ENCODE assay signal across 19 mouse cellular contexts in genomic region chr16:96613275-96613674, GRCm38 (mm10).
"Had no signal": no experiment of that assay in that cellular context is flagged by ENCODE, and none has a peak within 500 bp of the region (broad histone marks: within the 10 kb centered on the region; RNA-seq: fewer than 3 reads in every experiment).

No protein-coding gene starts in this region.

- H3K36me3 ChIP-seq: midbrain, embryonic 10.5 days had no signal

- H3K9ac ChIP-seq: lung, embryonic 14.5 days; midbrain, embryonic 12.5 days; neural tube, embryonic 13.5 days; neural tube, embryonic 15.5 days had no signal

- H3K9me3 ChIP-seq: midbrain, embryonic 10.5 days; midbrain, embryonic 12.5 days; neural tube, embryonic 13.5 days; neural tube, embryonic 15.5 days had no signal

- H3K4me2 ChIP-seq: lung, embryonic 14.5 days; midbrain, embryonic 12.5 days; neural tube, embryonic 13.5 days; neural tube, embryonic 15.5 days had no signal

- H3K27me3 ChIP-seq: midbrain, embryonic 12.5 days; neural tube, embryonic 13.5 days; neural tube, embryonic 15.5 days had no signal

- ATAC-seq: midbrain, embryonic 16.5 days had no signal

- H3K27ac ChIP-seq: midbrain, embryonic 10.5 days; midbrain, embryonic 12.5 days; neural tube, embryonic 13.5 days; neural tube, embryonic 15.5 days had no signal

- DNase-seq: lung, adult 18-20 months; lung, embryonic 14.5 days; lung, postnatal 10 days; lung, postnatal 4 days; midbrain, embryonic 14.5 days; retina, postnatal 1 day; right cerebral cortex, adult 18-20 months; right cerebral cortex, postnatal 25 days; right cerebral cortex, postnatal 4 days; spleen, adult 18-20 months; thymus, adult 18-20 months; thymus, postnatal 14 days; thymus, postnatal 36 days had no signal

- H3K4me3 ChIP-seq: midbrain, embryonic 10.5 days; midbrain, embryonic 12.5 days; myocyte; neural tube, embryonic 13.5 days; neural tube, embryonic 15.5 days had no signal
